In genomic region chr3:67908586-67908985, GRCm38 (mm10) we compare ENCODE assay signal across 19 mouse cellular contexts. TPM values are rescaled to one million over a fixed set of nuclear protein-coding genes. Genes with fewer than 3 reads are reported as not detected.
"Had no signal": no experiment of that assay in that cellular context is flagged by ENCODE, and none has a peak within 500 bp of the region (broad histone marks: within the 10 kb centered on the region; RNA-seq: fewer than 3 reads in every experiment).

No protein-coding gene starts in this region.

- H3K27me3 ChIP-seq: liver, embryonic 15.5 days; lung, embryonic 15.5 days; megakaryocyte, embryonic 14.5 days; midbrain, embryonic 12.5 days; midbrain, embryonic 15.5 days; neural tube, embryonic 12.5 days; stomach, embryonic 15.5 days had no signal

- ATAC-seq: liver, postnatal 0 days; lung, postnatal 0 days; midbrain, embryonic 15.5 days had no signal

- DNase-seq: liver, postnatal 0 days; lung, adult 2 months; lung, postnatal 14 days; lung, postnatal 36 days; thymus, adult 18-20 months; thymus, postnatal 14 days; thymus, postnatal 36 days had no signal

- H3K9ac ChIP-seq: liver, embryonic 15.5 days; liver, postnatal 0 days; lung, embryonic 15.5 days; midbrain, embryonic 12.5 days; midbrain, embryonic 15.5 days; neural tube, embryonic 12.5 days; stomach, embryonic 15.5 days had no signal

- H3K4me1 ChIP-seq: liver, embryonic 15.5 days; lung, embryonic 15.5 days; megakaryocyte, embryonic 14.5 days; midbrain, embryonic 12.5 days; midbrain, embryonic 15.5 days; neural tube, embryonic 12.5 days; stomach, embryonic 15.5 days had no signal

- H3K4me3 ChIP-seq: liver, embryonic 15.5 days; lung, embryonic 15.5 days; megakaryocyte, embryonic 14.5 days; midbrain, embryonic 12.5 days; midbrain, embryonic 15.5 days; neural tube, embryonic 12.5 days; stomach, embryonic 15.5 days had no signal

- H3K36me3 ChIP-seq: liver, embryonic 15.5 days; lung, embryonic 15.5 days; midbrain, embryonic 12.5 days; midbrain, embryonic 15.5 days; neural tube, embryonic 12.5 days; stomach, embryonic 15.5 days had no signal

- H3K27ac ChIP-seq: liver, embryonic 15.5 days; lung, embryonic 15.5 days; macrophage; midbrain, embryonic 12.5 days; midbrain, embryonic 15.5 days; neural tube, embryonic 12.5 days; stomach, embryonic 15.5 days; stomach, postnatal 0 days had no signal

- H3K4me2 ChIP-seq: liver, embryonic 15.5 days; lung, embryonic 15.5 days; midbrain, embryonic 12.5 days; midbrain, embryonic 15.5 days; neural tube, embryonic 12.5 days; stomach, embryonic 15.5 days had no signal

- H3K9me3 ChIP-seq: liver, embryonic 15.5 days; lung, embryonic 15.5 days; megakaryocyte, embryonic 14.5 days; midbrain, embryonic 12.5 days; midbrain, embryonic 15.5 days; neural tube, embryonic 12.5 days; stomach, embryonic 15.5 days had no signal

RNA-seq across cellular contexts. Expression of gene Iqschfp, which starts 16.6 kb away (rescaled TPM):
- polyA plus RNA-seq: liver, embryonic 15.5 days; liver, postnatal 0 days; lung, adult 2 months; lung, embryonic 15.5 days; lung, postnatal 0 days; macrophage; spleen, adult 2 months; thymus, postnatal 0 days had no signal

RNA-seq across cellular contexts. Expression of gene Iqcj, which starts 16.6 kb away (rescaled TPM):
- polyA plus RNA-seq: liver, embryonic 15.5 days; liver, postnatal 0 days; lung, adult 2 months; lung, embryonic 15.5 days; lung, postnatal 0 days; macrophage; spleen, adult 2 months; stomach, embryonic 15.5 days; stomach, postnatal 0 days; thymus, postnatal 0 days had no signal
